Mouse (Mus musculus) heart, postnatal 10 days (tissue): ENCODE measurements around the gene C1s1. TPM values are rescaled to one million over a fixed set of nuclear protein-coding genes. Genes with fewer than 3 reads are reported as not detected.
A peak's percentile ranks its signal among the peaks of the same experiment; 100 is the strongest.
"Not testable (repeated sequence)": the region's sequence is repeated elsewhere in the genome, so short reads cannot be mapped to it uniquely, and the experiment has no call there.

Experiments
- DNase-seq, 2 experiments: peaks; one replicate each; pipeline ENCODE4 v3.0.0; 2021
- intact Hi-C: fragments of 180-260 bp; cut with DNase I; formaldehyde crosslinking; loops from one replicate; pipeline ENCODE4 v1.15.1; 2025
- total RNA-seq, 2 experiments: library from RNA; stranded (reverse); gene quantifications; 2 replicates each; pipeline ENCODE4 v1.2.3; 2021

Gene C1s1
- total RNA-seq, 2 experiments from 2014 or later, result 20.1 to 23.3 TPM

- intact Hi-C loops, DNase-seq: not testable (repeated sequence)
These were observed 20.1 kb downstream of the C1s1 start for GRCm38 (mm10) chr6:124522082-124522481.

- intact Hi-C loops, result loop anchor here (2.0 kb wide), 1 partner anchor 53 kb away; the partner anchor contains the start of gene C1rb
These were observed 24.4 kb downstream of the C1s1 start for GRCm38 (mm10) chr6:124517733-124518132.

GRCm38 (mm10) chr6:124512355-124512836 lies 29.8 kb downstream of the C1s1 start, which contains the start of gene C1ra:
Gene C1ra (plus strand): TSS chr6:124512405.
- intact Hi-C loops, result no loop called here
- peak; percentile 62 to 77 for DNase-seq

More at GRCm38 (mm10) chr6:124517733-124518132, 24.4 kb downstream of the C1s1 start:
- DNase-seq, result not testable (repeated sequence)

GRCm38 (mm10) chr6:124511936-124512335 lies 30.2 kb downstream of the C1s1 start:
- no peak for DNase-seq
- intact Hi-C loops, result no loop called here

- intact Hi-C loops, DNase-seq: not testable (repeated sequence)
These were observed 33.0 kb downstream of the C1s1 start for GRCm38 (mm10) chr6:124509192-124509591.

GRCm38 (mm10) chr6:124508292-124508691 lies 33.9 kb downstream of the C1s1 start:
- intact Hi-C loops, result no loop called here
- no peak for DNase-seq

- intact Hi-C loops, result no loop called here
- DNase-seq, result no peak
These were observed 35.2 kb downstream of the C1s1 start for GRCm38 (mm10) chr6:124506991-124507390.

GRCm38 (mm10) chr6:124505028-124505427 lies 37.1 kb downstream of the C1s1 start:
- peak in 1 of 2 experiments; percentile 20 for DNase-seq
- intact Hi-C loops, result no loop called here

GRCm38 (mm10) chr6:124502021-124502420 lies 40.1 kb downstream of the C1s1 start:
- DNase-seq, result no peak
- intact Hi-C loops, result no loop called here

- intact Hi-C loops, result no loop called here
- no peak for DNase-seq
These were observed 40.7 kb downstream of the C1s1 start for GRCm38 (mm10) chr6:124501473-124501872.

- DNase-seq, result no peak
- intact Hi-C loops, result loop anchor here (10.0 kb wide), 1 partner anchor 255 kb away; the partner anchor contains the start of genes Atn1 and Gm45234
These were observed 42.1 kb downstream of the C1s1 start for GRCm38 (mm10) chr6:124499914-124500566.

GRCm38 (mm10) chr6:124496054-124496453 lies 46.1 kb downstream of the C1s1 start:
- intact Hi-C loops, result loop anchor here (10.0 kb wide), 1 partner anchor 259 kb away; the partner anchor contains the start of genes Atn1 and Gm45234
- no peak for DNase-seq

- peak; percentile 16 to 32 for DNase-seq
- intact Hi-C loops, result loop anchor here (10.0 kb wide), 1 partner anchor 261 kb away; the partner anchor contains the start of genes Atn1 and Gm45234
These were observed 48.3 kb downstream of the C1s1 start for GRCm38 (mm10) chr6:124493886-124494285.

GRCm38 (mm10) chr6:124492842-124493561 lies 49.2 kb downstream of the C1s1 start, which contains the start of gene C1rl:
Gene C1rl (plus strand): TSS chr6:124493113.
- intact Hi-C loops, result loop anchor here (10.0 kb wide), 1 partner anchor 262 kb away; the partner anchor contains the start of genes Atn1 and Gm45234
- DNase-seq, result peak; percentile 87 to 90

GRCm38 (mm10) chr6:124491427-124491826 lies 50.7 kb downstream of the C1s1 start:
- DNase-seq, result no peak
- intact Hi-C loops, result loop anchor here (10.0 kb wide), 1 partner anchor 263 kb away; the partner anchor contains the start of genes Atn1 and Gm45234

GRCm38 (mm10) chr6:124488952-124489351 lies 53.2 kb downstream of the C1s1 start:
- intact Hi-C loops, result no loop called here
- no peak for DNase-seq

GRCm38 (mm10) chr6:124487509-124487908 lies 54.6 kb downstream of the C1s1 start:
- no peak for DNase-seq
- intact Hi-C loops, result no loop called here

- DNase-seq, result no peak
- intact Hi-C loops, result no loop called here
These were observed 56.6 kb downstream of the C1s1 start for GRCm38 (mm10) chr6:124485414-124486144.

GRCm38 (mm10) chr6:124484851-124485250 lies 57.3 kb downstream of the C1s1 start:
- intact Hi-C loops, result loop anchor here (5.0 kb wide), 1 partner anchor 57 kb away; the partner anchor contains the start of gene C1s1
- DNase-seq, result no peak

GRCm38 (mm10) chr6:124483831-124484230 lies 58.3 kb downstream of the C1s1 start:
- intact Hi-C loops, result loop anchor here (5.0 kb wide), 1 partner anchor 58 kb away; the partner anchor contains the start of gene C1s1
- DNase-seq, result not testable (repeated sequence)
